Mouse (Mus musculus) lung, postnatal 0 days (tissue): ENCODE measurements around the gene Plekha4. TPM values are rescaled to one million over a fixed set of nuclear protein-coding genes. Genes with fewer than 3 reads are reported as not detected.

Experiments used
- ATAC-seq: fragments of 200-750 bp; cut with Nextera tagmentation; 2 replicates; pipeline ENCODE4 v1.8.0; 2017; ENCODE audit warnings: moderate library complexity
- DNase-seq: peaks from one replicate; pipeline ENCODE4 v3.0.0-alpha.2; 2016; ENCODE audit warnings: low spot score
- H3K27ac ChIP-seq: fragments of 300-500 bp; sonication (generic); 2 replicates; pipeline ENCODE4 v1.5.1; 2014; ENCODE audit warnings: antibody characterized with exemption, mild to moderate bottlenecking, low read length, mixed read lengths
- H3K27me3 ChIP-seq: fragments of 300-500 bp; sonication (generic); replicated peaks from 2 replicates; pipeline ENCODE4 v1.6.1; 2014; ENCODE audit warnings: low read length, mixed read lengths; ENCODE audit not compliant: insufficient read depth
- H3K36me3 ChIP-seq: fragments of 300-500 bp; sonication (generic); 2 replicates; pipeline ENCODE4 v1.6.1; 2014; ENCODE audit warnings: low read length, mixed read lengths; ENCODE audit not compliant: insufficient read depth
- H3K4me1 ChIP-seq: fragments of 300-500 bp; sonication (generic); 2 replicates; pipeline ENCODE4 v1.6.1; 2014; ENCODE audit warnings: antibody characterized with exemption, low read depth, low read length, mixed read lengths; ENCODE audit not compliant: insufficient read depth
- H3K4me2 ChIP-seq: fragments of 300-500 bp; sonication (generic); replicated peaks from 2 replicates; pipeline ENCODE4 v1.6.1; 2014; ENCODE audit warnings: low read depth, mild to moderate bottlenecking, low read length, moderate library complexity, mixed read lengths
- H3K4me3 ChIP-seq: fragments of 300-500 bp; sonication (generic); 2 replicates; pipeline ENCODE4 v1.5.1; 2014; ENCODE audit warnings: low read depth, low read length
- H3K9ac ChIP-seq: fragments of 300-500 bp; sonication (generic); replicated peaks from 2 replicates; pipeline ENCODE4 v1.6.1; 2014; ENCODE audit warnings: low read depth, mild to moderate bottlenecking
- H3K9me3 ChIP-seq: fragments of 300-500 bp; sonication (generic); 2 replicates; pipeline ENCODE4 v1.6.1; 2016; ENCODE audit warnings: low read length, mixed read lengths
- CTCF ChIP-seq: IDR thresholded peaks from 2 replicates; pipeline ENCODE4 v1.5.1; 2016; ENCODE audit warnings: antibody characterized with exemption, mild to moderate bottlenecking
- EP300 ChIP-seq: IDR thresholded peaks from 2 replicates; pipeline ENCODE4 v1.6.1; 2016; ENCODE audit warnings: antibody characterized with exemption, mild to moderate bottlenecking, control low read depth
- WGBS: fragments of 180-500 bp; shearing (Covaris S2); extraction: QIAGEN DNeasy Blood & Tissue Kit; methylation state at CpG from one replicate; pipeline ENCODE4 v1.1.7; 2014; 5-methylcytosine and 5-hydroxymethylcytosine counted together
- polyA plus RNA-seq: library from polyadenylated mRNA; unstranded; fragments of >200 nt; fragmentation: Nextera tagmentation; extraction: Ambion mirVana; gene quantifications from 2 replicates; pipeline ENCODE4 v1.2.1, GENCODE M21; 2015

Plekha4 gene
- polyA plus RNA-seq, 1 experiment from 2014 or later = 2.1 TPM

GRCm38 (mm10) chr7:45553990-45554389 lies 27.9 kb downstream of the Plekha4 start:
- H3K4me1 ChIP-seq = no peaks in the 10 kb centered on the region
- TF ChIP-seq CTCF (no peak), EP300 (no peak)
- no peak for DNase-seq
- H3K9me3 ChIP-seq = no peaks in the 10 kb centered on the region
- no peaks in the 10 kb centered on the region for H3K27me3 ChIP-seq
- H3K4me3 ChIP-seq = no peak overlapping the region
- ATAC-seq = no peak
- H3K4me2 ChIP-seq = no peak overlapping the region
- no peak overlapping the region for H3K9ac ChIP-seq
- no peaks in the 10 kb centered on the region for H3K36me3 ChIP-seq
- WGBS = 96% methylated on average over 2 of the region's 2 CpGs
- H3K27ac ChIP-seq = no peak overlapping the region

DNA sequence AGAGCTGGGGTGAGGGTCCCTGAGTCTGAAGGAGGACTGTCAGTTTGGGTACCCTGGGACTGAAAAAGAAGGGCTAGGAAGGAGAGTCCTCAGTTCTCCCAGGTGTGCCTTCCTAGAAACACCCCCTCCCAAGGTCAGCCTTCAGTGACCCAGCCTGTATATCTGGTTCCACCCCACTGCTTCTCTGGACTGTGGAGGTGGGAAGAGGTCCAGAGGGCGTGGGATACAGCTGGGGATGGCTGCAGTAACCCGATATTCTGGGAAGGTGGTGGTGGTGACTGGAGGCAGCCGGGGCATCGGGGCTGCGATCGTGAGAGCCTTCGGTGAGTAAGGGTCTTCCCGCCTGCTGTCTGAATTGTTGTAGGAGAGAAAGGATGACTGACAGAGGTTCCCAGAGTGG lies 28.6 kb downstream of the Plekha4 start, which contains the start of gene Hsd17b14:
Hsd17b14 (plus strand) TSS at position 150 of the 400 bp plus-strand sequence.
- H3K27me3 ChIP-seq = no peaks in the 10 kb centered on the region
- WGBS = 13% methylated on average over 8 of the region's 8 CpGs
- TF ChIP-seq CTCF = no peak
- no peak for TF ChIP-seq EP300
- no peak within 1 kb of the TSS for H3K4me3 ChIP-seq
- no peaks in the 10 kb centered on the region for H3K4me1 ChIP-seq
- no peak within 1 kb of the TSS for H3K9ac ChIP-seq
- no peak within 1 kb of the TSS for H3K4me2 ChIP-seq
- no peaks in the 10 kb centered on the region for H3K9me3 ChIP-seq
- DNase-seq (no peak), ATAC-seq (no peak)
- no peak within 1 kb of the TSS for H3K27ac ChIP-seq
- H3K36me3 ChIP-seq = no peaks in the 10 kb centered on the region

- WGBS = 26% methylated on average over 8 of the region's 8 CpGs
- ATAC-seq (peak; percentile 53; the same call in 1 of the 2 replicates), DNase-seq (peak; percentile 84)
- TF ChIP-seq CTCF (peak; percentile 90), EP300 (no peak)
- Histone ChIP-seq H3K27ac (no peak overlapping the region), H3K9me3 (no peaks in the 10 kb centered on the region), H3K9ac (no peak overlapping the region), H3K4me3 (no peak overlapping the region), H3K4me2 (no peak overlapping the region), H3K27me3 (no peaks in the 10 kb centered on the region), H3K4me1 (no peaks in the 10 kb centered on the region), H3K36me3 (no peaks in the 10 kb centered on the region)
These were observed 29.7 kb downstream of the Plekha4 start for GRCm38 (mm10) chr7:45555787-45556186.

DNA sequence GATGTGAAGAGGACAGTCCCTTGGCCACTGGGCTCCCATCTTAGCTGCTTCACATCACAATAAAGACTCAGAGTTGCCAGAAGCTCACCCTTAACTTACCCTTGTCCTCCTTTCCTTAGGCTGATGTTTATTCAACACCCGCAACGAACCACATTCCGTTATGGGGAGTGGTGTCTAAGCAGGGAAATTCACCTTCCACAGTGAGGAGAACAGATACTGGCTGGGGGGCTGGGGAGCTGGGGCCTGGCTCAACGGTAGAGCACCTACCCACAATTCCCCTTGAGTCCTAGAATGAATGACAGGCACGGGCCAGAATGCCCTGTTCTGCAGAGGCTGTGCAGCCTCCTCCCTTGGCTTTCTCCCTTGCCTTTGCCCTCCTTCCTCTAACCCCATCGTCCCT lies 32.8 kb downstream of the Plekha4 start:
- TF ChIP-seq CTCF (no peak), EP300 (no peak)
- Histone ChIP-seq H3K36me3 (no peaks in the 10 kb centered on the region), H3K27me3 (no peaks in the 10 kb centered on the region), H3K4me2 (no peak overlapping the region), H3K9ac (no peak overlapping the region), H3K9me3 (no peaks in the 10 kb centered on the region), H3K4me3 (no peak overlapping the region), H3K27ac (0 out of 2 replicates have a peak overlapping the region, but pooled peaks have one; percentile 68), H3K4me1 (no peaks in the 10 kb centered on the region)
- peak; percentile 67 for ATAC-seq
- WGBS = 18% methylated on average over 6 of the region's 6 CpGs
- DNase-seq = peak; percentile 64

DNA sequence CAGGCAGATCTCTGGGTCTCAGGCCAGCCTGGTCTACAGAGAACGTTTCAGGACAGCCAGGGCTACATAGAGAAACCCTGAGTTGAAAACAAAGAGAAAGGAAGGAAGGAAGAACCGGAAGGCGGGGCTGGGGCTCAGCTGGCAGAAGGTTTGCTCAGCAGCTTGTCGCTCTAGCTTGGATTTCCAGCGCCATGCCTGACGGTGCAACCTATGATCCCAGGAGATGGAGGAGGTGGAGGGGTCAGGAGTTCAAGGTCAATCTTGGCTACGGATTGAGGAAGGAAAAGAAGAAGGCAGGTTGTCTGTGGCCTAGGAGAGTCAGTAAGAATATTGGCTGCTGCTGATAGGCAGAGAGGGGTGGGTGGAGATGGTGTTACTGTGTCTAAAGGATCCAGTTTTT lies 34.1 kb downstream of the Plekha4 start:
- Histone ChIP-seq H3K4me1 (no peaks in the 10 kb centered on the region), H3K9ac (no peak overlapping the region), H3K36me3 (no peaks in the 10 kb centered on the region), H3K4me3 (no peak overlapping the region), H3K27ac (no peak overlapping the region), H3K9me3 (no peaks in the 10 kb centered on the region), H3K4me2 (no peak overlapping the region), H3K27me3 (no peaks in the 10 kb centered on the region)
- TF ChIP-seq CTCF = no peak
- no peak for TF ChIP-seq EP300
- no peak for ATAC-seq
- WGBS = 71% methylated on average over 7 of the region's 7 CpGs
- DNase-seq = no peak

DNA sequence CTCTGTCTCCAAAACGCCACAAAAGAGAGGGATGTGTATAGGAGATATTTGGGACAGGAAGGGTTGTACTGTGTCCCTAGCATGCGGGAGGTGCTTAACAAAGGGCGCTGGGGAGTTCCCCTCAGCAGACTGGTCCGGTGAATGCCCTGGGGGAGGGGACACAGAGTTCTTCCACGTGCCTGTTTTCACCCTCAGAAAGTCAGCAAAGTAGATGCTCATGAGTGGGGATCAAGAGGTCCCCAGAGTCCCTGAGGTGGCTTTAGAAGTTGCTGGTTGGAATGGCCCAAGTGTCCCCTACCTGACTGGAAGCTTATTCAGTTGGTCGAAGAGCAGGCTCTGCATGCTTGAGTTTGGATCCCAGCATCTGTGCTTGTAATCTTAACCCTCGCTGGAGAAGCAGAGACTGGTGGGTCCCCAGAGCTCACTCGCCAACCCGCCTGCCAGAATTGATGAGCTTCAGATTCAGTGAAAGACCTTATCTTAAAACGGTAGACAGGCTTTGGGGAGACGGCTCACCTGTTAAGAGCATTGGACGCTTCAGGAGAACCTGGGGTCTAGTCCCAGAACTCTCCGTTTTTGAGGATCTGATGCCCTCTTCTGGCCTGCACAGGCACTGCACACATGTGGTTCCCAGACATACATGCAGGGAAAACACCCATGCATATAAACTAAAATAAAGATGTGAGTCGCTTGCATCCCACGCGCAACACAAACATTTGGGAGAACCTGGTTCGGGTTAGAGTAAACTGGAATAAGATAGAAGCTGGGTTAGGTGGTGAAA lies 34.9 kb downstream of the Plekha4 start:
- Histone ChIP-seq H3K4me3 (no peak overlapping the region), H3K36me3 (no peaks in the 10 kb centered on the region), H3K9ac (no peak overlapping the region), H3K9me3 (no peaks in the 10 kb centered on the region), H3K27ac (no peak overlapping the region), H3K4me2 (peak overlapping the region; percentile 15), H3K27me3 (no peaks in the 10 kb centered on the region), H3K4me1 (no peaks in the 10 kb centered on the region)
- ATAC-seq (peak; percentile 66), DNase-seq (peak; percentile 86)
- TF ChIP-seq CTCF (peak; percentile 96), EP300 (no peak)
- 20% methylated on average over 17 of the region's 17 CpGs for WGBS
